Mouse (Mus musculus): ENCODE results near the gene R3hdm2. TPM values are rescaled to one million over a fixed set of nuclear protein-coding genes. Genes with fewer than 3 reads are reported as not detected.

Gene R3hdm2
- polyA plus RNA-seq, 1 experiment, result 122 TPM

DNA sequence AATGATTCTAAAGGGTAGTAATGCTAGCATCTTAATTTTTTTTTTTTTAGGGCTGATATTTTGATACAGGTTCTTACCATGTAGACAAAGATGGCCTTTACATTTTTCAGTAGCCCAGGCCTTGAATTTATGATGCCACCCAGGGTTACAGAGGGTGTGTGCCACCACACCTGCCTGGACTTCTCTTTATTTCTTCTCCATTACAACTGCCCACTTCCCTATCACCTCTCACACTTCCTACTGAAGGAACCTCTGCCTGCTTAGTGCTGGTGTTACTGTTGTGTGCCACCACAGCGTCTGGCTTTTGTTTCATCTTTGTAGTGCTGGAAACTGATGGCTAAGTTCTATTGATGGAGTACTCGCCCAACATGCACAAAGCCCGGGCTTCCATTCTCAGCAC lies 19.4 kb upstream of the R3hdm2 start:
- H3K27ac ChIP-seq (ENCODE audit: insufficient read depth, low read length), result no peak overlapping the region
- TF ChIP-seq POLR2A (IDR thresholded peaks at IDR 0.05; ENCODE audit: insufficient read depth, low read length) (no peak), EP300 (IDR thresholded peaks at IDR 0.05; ENCODE audit: insufficient read depth, low read depth, low read length) (no peak), CTCF (IDR thresholded peaks at IDR 0.05; ENCODE audit: low read depth, low read length) (no peak)

GRCm38 (mm10) chr10:127367116-127367515 lies 13.0 kb upstream of the R3hdm2 start:
- H3K27ac ChIP-seq (ENCODE audit: insufficient read depth, low read length), result peak overlapping the region; percentile 100
- no peaks in the 10 kb centered on the region for H3K27me3 ChIP-seq (ENCODE audit: control insufficient read depth, insufficient read depth, low read length, poor library complexity, severe bottlenecking)
- TF ChIP-seq EP300 (IDR thresholded peaks at IDR 0.05; ENCODE audit: insufficient read depth, low read depth, low read length), result no peak
- TF ChIP-seq CTCF (IDR thresholded peaks at IDR 0.05; ENCODE audit: low read depth, low read length), result no peak
- TF ChIP-seq POLR2A (IDR thresholded peaks at IDR 0.05; ENCODE audit: insufficient read depth, low read length), result no peak
- H3K9me3 ChIP-seq (replicated peaks; ENCODE audit: control insufficient read depth, insufficient read depth, low read length, poor library complexity, severe bottlenecking), result no peaks in the 10 kb centered on the region
- no peaks in the 10 kb centered on the region for H3K36me3 ChIP-seq (ENCODE audit: control insufficient read depth, insufficient read depth, low read length, poor library complexity, severe bottlenecking)
- H3K4me1 ChIP-seq (ENCODE audit: control insufficient read depth, insufficient read depth, low read length), result peaks cover 3% of the 10 kb centered on the region
- no peak overlapping the region for H3K4me3 ChIP-seq (ENCODE audit: low read depth, low read length)
- peak overlapping the region; percentile 26; the same call in 1 of the 2 replicates for H3K9ac ChIP-seq (ENCODE audit: low read depth, poor library complexity, severe bottlenecking)

More for the DNA sequence above, 19.4 kb upstream of the R3hdm2 start:
- Histone ChIP-seq H3K9me3 (replicated peaks; ENCODE audit: control insufficient read depth, insufficient read depth, low read length, poor library complexity, severe bottlenecking) (no peaks in the 10 kb centered on the region), H3K27me3 (ENCODE audit: control insufficient read depth, insufficient read depth, low read length, poor library complexity, severe bottlenecking) (no peaks in the 10 kb centered on the region), H3K4me3 (ENCODE audit: low read depth, low read length) (no peak overlapping the region), H3K36me3 (ENCODE audit: control insufficient read depth, insufficient read depth, low read length, poor library complexity, severe bottlenecking) (no peaks in the 10 kb centered on the region), H3K9ac (ENCODE audit: low read depth, poor library complexity, severe bottlenecking) (no peak overlapping the region), H3K4me1 (ENCODE audit: control insufficient read depth, insufficient read depth, low read length) (no peaks in the 10 kb centered on the region)

- H3K9ac ChIP-seq (ENCODE audit: low read depth, poor library complexity, severe bottlenecking), result peak overlapping the region; percentile 26
- no peaks in the 10 kb centered on the region for H3K27me3 ChIP-seq (ENCODE audit: control insufficient read depth, insufficient read depth, low read length, poor library complexity, severe bottlenecking)
- H3K9me3 ChIP-seq (replicated peaks; ENCODE audit: control insufficient read depth, insufficient read depth, low read length, poor library complexity, severe bottlenecking), result no peaks in the 10 kb centered on the region
- no peaks in the 10 kb centered on the region for H3K36me3 ChIP-seq (ENCODE audit: control insufficient read depth, insufficient read depth, low read length, poor library complexity, severe bottlenecking)
- H3K4me1 ChIP-seq (ENCODE audit: control insufficient read depth, insufficient read depth, low read length), result peaks cover 3% of the 10 kb centered on the region
- H3K27ac ChIP-seq (ENCODE audit: insufficient read depth, low read length), result peak overlapping the region; percentile 97
- H3K4me3 ChIP-seq (ENCODE audit: low read depth, low read length), result no peak overlapping the region
- TF ChIP-seq CTCF (IDR thresholded peaks at IDR 0.05; ENCODE audit: low read depth, low read length) (no peak), EP300 (IDR thresholded peaks at IDR 0.05; ENCODE audit: insufficient read depth, low read depth, low read length) (no peak), POLR2A (IDR thresholded peaks at IDR 0.05; ENCODE audit: insufficient read depth, low read length) (no peak)
Observed at GRCm38 (mm10) chr10:127368273-127368672, 11.9 kb upstream of the R3hdm2 start.

GRCm38 (mm10) chr10:127369834-127370820 lies 10.0 kb upstream of the R3hdm2 start, which contains the start of gene Inhbc:
Gene Inhbc, minus strand, starts transcription at chr10:127370431.
- Histone ChIP-seq H3K4me3 (ENCODE audit: low read depth, low read length) (peak within 1 kb of the TSS; percentile 34), H3K27me3 (ENCODE audit: control insufficient read depth, insufficient read depth, low read length, poor library complexity, severe bottlenecking) (no peaks in the 10 kb centered on the region), H3K27ac (ENCODE audit: insufficient read depth, low read length) (no peak within 1 kb of the TSS), H3K36me3 (ENCODE audit: control insufficient read depth, insufficient read depth, low read length, poor library complexity, severe bottlenecking) (no peaks in the 10 kb centered on the region), H3K4me1 (ENCODE audit: control insufficient read depth, insufficient read depth, low read length) (peaks cover 3% of the 10 kb centered on the region), H3K9me3 (replicated peaks; ENCODE audit: control insufficient read depth, insufficient read depth, low read length, poor library complexity, severe bottlenecking) (no peaks in the 10 kb centered on the region), H3K9ac (ENCODE audit: low read depth, poor library complexity, severe bottlenecking) (0 out of 2 replicates have a peak within 1 kb of the TSS, but pooled peaks have one; percentile 30)
- TF ChIP-seq EP300 (IDR thresholded peaks at IDR 0.05; ENCODE audit: insufficient read depth, low read depth, low read length) (no peak), POLR2A (IDR thresholded peaks at IDR 0.05; ENCODE audit: insufficient read depth, low read length) (no peak), CTCF (IDR thresholded peaks at IDR 0.05; ENCODE audit: low read depth, low read length) (no peak)

DNA sequence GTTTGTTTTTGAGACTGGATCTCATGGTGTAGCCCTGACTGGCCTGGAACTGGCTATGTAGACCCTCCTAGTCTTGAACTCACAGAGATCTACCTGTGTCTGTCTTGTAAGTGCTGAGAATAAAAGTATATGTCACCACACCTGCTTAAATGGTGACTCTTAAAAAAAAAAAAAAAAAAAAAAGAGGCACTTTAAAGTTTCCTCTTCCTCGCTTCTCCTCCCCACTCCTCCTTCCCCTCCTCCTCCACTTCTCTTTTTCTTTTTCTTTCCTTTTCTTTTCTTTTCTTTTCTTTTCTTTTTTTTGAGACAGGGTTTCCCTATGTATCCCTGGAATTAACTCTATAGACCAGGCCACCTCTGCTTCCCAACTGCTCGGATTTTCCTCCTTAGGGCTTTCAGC lies 9.1 kb upstream of the R3hdm2 start:
- Histone ChIP-seq H3K9me3 (replicated peaks; ENCODE audit: control insufficient read depth, insufficient read depth, low read length, poor library complexity, severe bottlenecking) (no peaks in the 10 kb centered on the region), H3K9ac (ENCODE audit: low read depth, poor library complexity, severe bottlenecking) (no peak overlapping the region), H3K27ac (ENCODE audit: insufficient read depth, low read length) (no peak overlapping the region), H3K4me1 (ENCODE audit: control insufficient read depth, insufficient read depth, low read length) (peaks cover 3% of the 10 kb centered on the region), H3K36me3 (ENCODE audit: control insufficient read depth, insufficient read depth, low read length, poor library complexity, severe bottlenecking) (no peaks in the 10 kb centered on the region), H3K4me3 (ENCODE audit: low read depth, low read length) (no peak overlapping the region), H3K27me3 (ENCODE audit: control insufficient read depth, insufficient read depth, low read length, poor library complexity, severe bottlenecking) (no peaks in the 10 kb centered on the region)
- TF ChIP-seq EP300 (IDR thresholded peaks at IDR 0.05; ENCODE audit: insufficient read depth, low read depth, low read length) (no peak), POLR2A (IDR thresholded peaks at IDR 0.05; ENCODE audit: insufficient read depth, low read length) (no peak), CTCF (IDR thresholded peaks at IDR 0.05; ENCODE audit: low read depth, low read length) (no peak)

- no peak overlapping the region for H3K9ac ChIP-seq (ENCODE audit: low read depth, poor library complexity, severe bottlenecking)
- no peaks in the 10 kb centered on the region for H3K9me3 ChIP-seq (replicated peaks; ENCODE audit: control insufficient read depth, insufficient read depth, low read length, poor library complexity, severe bottlenecking)
- no peak overlapping the region for H3K4me3 ChIP-seq (ENCODE audit: low read depth, low read length)
- H3K27ac ChIP-seq (ENCODE audit: insufficient read depth, low read length), result no peak overlapping the region
- H3K27me3 ChIP-seq (ENCODE audit: control insufficient read depth, insufficient read depth, low read length, poor library complexity, severe bottlenecking), result no peaks in the 10 kb centered on the region
- no peaks in the 10 kb centered on the region for H3K36me3 ChIP-seq (ENCODE audit: control insufficient read depth, insufficient read depth, low read length, poor library complexity, severe bottlenecking)
- peaks cover 4% of the 10 kb centered on the region for H3K4me1 ChIP-seq (ENCODE audit: control insufficient read depth, insufficient read depth, low read length)
- TF ChIP-seq EP300 (IDR thresholded peaks at IDR 0.05; ENCODE audit: insufficient read depth, low read depth, low read length), result no peak
- no peak for TF ChIP-seq CTCF (IDR thresholded peaks at IDR 0.05; ENCODE audit: low read depth, low read length)
- no peak for TF ChIP-seq POLR2A (IDR thresholded peaks at IDR 0.05; ENCODE audit: insufficient read depth, low read length)
Observed at GRCm38 (mm10) chr10:127377700-127378099, 2.4 kb upstream of the R3hdm2 start.
